Mouse (Mus musculus) thymus, adult 2 months (tissue): ENCODE measurements around the gene Camkv. TPM values are rescaled to one million over a fixed set of nuclear protein-coding genes. Genes with fewer than 3 reads are reported as not detected.

Experiments used
- DNase-seq: peaks from one replicate; pipeline ENCODE4 v3.0.0; 2021
- H3K27ac ChIP-seq: fragments of 200-500 bp; 2 replicates; pipeline ENCODE4 v1.5.1; 2012; ENCODE audit warnings: low read length, control low read depth; ENCODE audit not compliant: control insufficient read depth, insufficient read depth
- H3K27me3 ChIP-seq: fragments of 200-500 bp; 2 replicates; pipeline ENCODE4 v1.6.1; 2012; ENCODE audit warnings: mild to moderate bottlenecking, low read length, moderate library complexity, mixed read lengths; ENCODE audit not compliant: control insufficient read depth, insufficient read depth
- H3K36me3 ChIP-seq: fragments of 200-500 bp; 2 replicates; pipeline ENCODE4 v1.6.1; 2012; ENCODE audit warnings: mild to moderate bottlenecking, low read length, moderate library complexity; ENCODE audit not compliant: control insufficient read depth, insufficient read depth
- H3K4me1 ChIP-seq: fragments of 200-500 bp; replicated peaks from 2 replicates; pipeline ENCODE4 v1.6.1; 2012; ENCODE audit warnings: low read length; ENCODE audit not compliant: control insufficient read depth, insufficient read depth
- H3K4me3 ChIP-seq: fragments of 200-500 bp; 2 replicates; pipeline ENCODE4 v1.5.1; 2012; ENCODE audit warnings: mild to moderate bottlenecking, low read length, control low read depth, moderate library complexity; ENCODE audit not compliant: control insufficient read depth, insufficient read depth
- CTCF ChIP-seq: fragments of 200-500 bp; IDR thresholded peaks from 2 replicates; pipeline ENCODE4 v1.5.1; 2012; ENCODE audit warnings: mild to moderate bottlenecking, control low read depth, low read length, moderate library complexity, borderline replicate concordance; ENCODE audit not compliant: control insufficient read depth, poor library complexity, insufficient read depth; ENCODE audit errors: extremely low read depth
- POLR2A ChIP-seq: fragments of 200-500 bp; IDR thresholded peaks from 2 replicates; pipeline ENCODE4 v1.6.1; 2012; ENCODE audit warnings: mild to moderate bottlenecking, low read length, control low read depth, moderate library complexity; ENCODE audit not compliant: control insufficient read depth, poor library complexity, insufficient read depth; ENCODE audit errors: extremely low read depth
- WGBS: fragments of 180-500 bp; shearing (Covaris S2); methylation state at CpG from one replicate; pipeline ENCODE4 v1.1.7; 2018; 5-methylcytosine and 5-hydroxymethylcytosine counted together
- polyA plus RNA-seq: library from polyadenylated mRNA; depleted of rRNA; stranded (reverse); fragments of >200 nt; gene quantifications from 2 replicates; pipeline ENCODE4 v1.2.3, GENCODE M21; 2012

Gene Camkv
- polyA plus RNA-seq, 1 experiment, result 18.7 TPM

DNA sequence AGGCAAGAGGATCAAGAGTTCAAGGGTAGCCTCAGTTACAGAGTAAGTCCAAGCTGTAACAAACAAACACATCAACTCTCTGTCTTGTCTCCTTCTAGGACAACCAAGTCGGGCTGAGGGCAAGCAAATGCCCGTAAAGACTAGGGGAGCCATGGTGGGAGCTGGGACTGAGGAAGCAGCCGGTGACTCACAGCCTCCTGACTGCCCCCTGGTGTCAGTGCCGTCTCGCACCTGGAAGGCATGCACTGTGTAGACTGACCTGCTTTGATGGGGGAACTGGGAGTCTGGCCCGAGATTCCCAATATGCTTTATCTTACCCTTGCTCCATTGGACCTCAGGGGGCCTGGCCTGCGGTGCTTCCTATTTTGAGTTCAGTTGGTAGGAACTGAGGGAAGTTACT, 12.5 kb upstream of the Camkv start:
- no peaks in the 10 kb centered on the region for H3K27me3 ChIP-seq
- H3K36me3 ChIP-seq, result no peaks in the 10 kb centered on the region
- H3K4me3 ChIP-seq, result no peak overlapping the region
- H3K4me1 ChIP-seq, result peaks cover 9% of the 10 kb centered on the region
- TF ChIP-seq CTCF, result peak; percentile 71
- TF ChIP-seq POLR2A, result no peak
- peak; percentile 64 for DNase-seq
- WGBS, result 71% methylated on average over 7 of the region's 7 CpGs
- H3K27ac ChIP-seq, result no peak overlapping the region

DNA sequence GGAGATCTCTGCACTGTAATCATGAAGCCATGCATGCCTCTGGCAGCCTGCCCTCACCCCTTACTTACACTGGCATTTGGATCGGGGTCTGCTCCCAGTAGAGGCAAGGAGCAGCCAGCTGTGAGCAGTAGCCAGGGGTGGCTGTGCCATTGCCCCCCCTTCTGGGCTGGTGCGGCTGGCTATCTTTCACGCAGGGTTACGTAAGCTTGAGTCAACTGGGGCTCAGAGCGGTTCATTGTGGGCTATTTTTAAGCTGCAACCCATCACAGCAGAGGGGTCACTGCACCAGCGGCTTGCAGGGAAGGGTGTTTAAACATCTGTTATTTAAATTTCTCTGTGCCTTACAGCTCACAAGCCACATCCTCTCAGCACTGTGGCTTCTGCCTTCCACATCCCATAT, 11.5 kb upstream of the Camkv start:
- Histone ChIP-seq H3K27me3 (no peaks in the 10 kb centered on the region), H3K4me3 (no peak overlapping the region), H3K4me1 (peaks cover 9% of the 10 kb centered on the region), H3K27ac (no peak overlapping the region), H3K36me3 (no peaks in the 10 kb centered on the region)
- no peak for TF ChIP-seq CTCF
- TF ChIP-seq POLR2A, result no peak
- WGBS, result 10% methylated on average over 6 of the region's 6 CpGs
- no peak for DNase-seq

GRCm38 (mm10) chr9:107925251-107925650, 10.2 kb upstream of the Camkv start:
- 76% methylated on average over 3 of the region's 3 CpGs for WGBS
- no peak overlapping the region for H3K27ac ChIP-seq
- no peak for DNase-seq
- H3K4me1 ChIP-seq, result peaks cover 9% of the 10 kb centered on the region
- no peak overlapping the region for H3K4me3 ChIP-seq
- TF ChIP-seq CTCF (no peak), POLR2A (no peak)
- no peaks in the 10 kb centered on the region for H3K36me3 ChIP-seq
- no peaks in the 10 kb centered on the region for H3K27me3 ChIP-seq

DNA sequence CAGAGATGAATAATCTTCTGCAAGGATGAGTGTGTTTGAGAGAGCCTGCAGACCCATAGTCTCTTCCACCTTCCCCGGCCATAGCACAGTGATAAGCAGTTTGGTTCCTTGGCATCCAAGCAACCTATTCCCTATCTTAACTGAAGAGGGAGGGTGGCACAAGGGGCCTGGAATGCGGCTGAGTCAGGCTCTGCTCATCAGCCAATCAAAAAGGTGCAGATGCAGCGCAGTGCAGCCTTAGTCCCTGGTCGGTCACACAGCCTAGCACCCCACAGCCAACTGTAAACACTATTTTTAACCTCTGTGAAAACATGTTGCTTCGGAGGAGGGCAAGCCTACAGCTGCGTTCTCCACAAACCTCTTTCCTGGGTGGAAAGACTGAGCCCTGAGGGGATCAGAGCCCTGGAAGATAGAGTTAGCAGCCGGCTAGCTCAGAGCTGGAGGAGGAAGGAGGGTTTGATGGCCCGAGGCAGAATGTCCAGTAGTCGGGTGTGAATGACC, 8.5 kb upstream of the Camkv start:
- DNase-seq, result no peak
- WGBS, result 81% methylated on average over 9 of the region's 9 CpGs
- Histone ChIP-seq H3K27me3 (no peaks in the 10 kb centered on the region), H3K36me3 (no peaks in the 10 kb centered on the region), H3K27ac (no peak overlapping the region), H3K4me3 (no peak overlapping the region), H3K4me1 (peaks cover 9% of the 10 kb centered on the region)
- TF ChIP-seq POLR2A (no peak), CTCF (no peak)

GRCm38 (mm10) chr9:107927749-107928148, 7.7 kb upstream of the Camkv start:
- Histone ChIP-seq H3K4me3 (no peak overlapping the region), H3K27ac (no peak overlapping the region), H3K27me3 (no peaks in the 10 kb centered on the region), H3K36me3 (no peaks in the 10 kb centered on the region), H3K4me1 (peaks cover 9% of the 10 kb centered on the region)
- TF ChIP-seq CTCF (no peak), POLR2A (no peak)
- no peak for DNase-seq
- WGBS, result 98% methylated on average over 5 of the region's 5 CpGs

- 96% methylated on average over 3 of the region's 3 CpGs for WGBS
- no peaks in the 10 kb centered on the region for H3K36me3 ChIP-seq
- H3K4me3 ChIP-seq, result no peak within 1 kb of the TSS
- no peak for TF ChIP-seq CTCF
- no peak for TF ChIP-seq POLR2A
- H3K4me1 ChIP-seq, result peaks cover 9% of the 10 kb centered on the region
- no peak within 1 kb of the TSS for H3K27ac ChIP-seq
- no peak for DNase-seq
- H3K27me3 ChIP-seq, result no peaks in the 10 kb centered on the region
These were observed 7.3 kb upstream of the Camkv start, which contains the start of gene Actl11 for GRCm38 (mm10) chr9:107928169-107928568. TSS of gene Actl11 (plus strand) at chr9:107928469.

DNA sequence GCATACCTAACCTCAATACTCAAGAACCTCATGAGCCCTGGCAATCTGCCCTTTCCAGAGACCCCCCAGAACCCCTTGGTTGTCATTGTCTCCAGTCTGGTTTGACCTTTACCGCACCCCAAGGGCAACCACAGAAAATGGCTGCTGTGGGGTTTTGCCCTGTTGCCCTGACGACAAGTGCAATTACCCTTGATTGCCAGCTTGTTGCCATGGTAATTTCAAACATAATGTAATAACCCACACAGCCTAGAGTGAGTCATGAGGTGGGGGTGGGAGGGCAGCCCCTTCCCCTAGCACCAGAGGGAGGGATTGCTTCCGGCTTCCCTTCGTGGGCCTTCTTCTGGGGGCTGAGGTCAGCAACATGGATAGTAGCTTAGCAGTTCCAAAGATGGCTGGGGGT, 3.3 kb upstream of the Camkv start:
- no peak for DNase-seq
- WGBS, result 95% methylated on average over 4 of the region's 4 CpGs

More for the DNA sequence above, 3.3 kb upstream of the Camkv start:
- no peak overlapping the region for H3K4me3 ChIP-seq
- peaks cover 16% of the 10 kb centered on the region for H3K4me1 ChIP-seq
- no peak overlapping the region for H3K27ac ChIP-seq
- TF ChIP-seq POLR2A, result no peak
- TF ChIP-seq CTCF, result no peak
- H3K36me3 ChIP-seq, result no peaks in the 10 kb centered on the region
- H3K27me3 ChIP-seq, result no peaks in the 10 kb centered on the region
